Mouse (Mus musculus) midbrain, embryonic 14.5 days (tissue): Measurements from ENCODE around the gene Map2k3. TPM values are rescaled to one million over a fixed set of nuclear protein-coding genes. Genes with fewer than 3 reads are reported as not detected.
A peak's percentile ranks its signal among the peaks of the same experiment; 100 is the strongest.
"Not testable (repeated sequence)": the region's sequence is repeated elsewhere in the genome, so short reads cannot be mapped to it uniquely, and the experiment has no call there.

Source experiments
- ATAC-seq: fragments of 200-750 bp; cut with Nextera tagmentation; 2 replicates; pipeline ENCODE4 v1.8.0; 2017; ENCODE audit warnings: moderate number of reproducible peaks, moderate library complexity; ENCODE audit not compliant: low FRiP score, low TSS enrichment
- DNase-seq: peaks from one replicate; pipeline ENCODE4 v3.0.0-alpha.2; 2015
- H3K27ac ChIP-seq: fragments of 300-500 bp; sonication (generic); replicated peaks from 2 replicates; pipeline ENCODE4 v1.5.1; 2014; ENCODE audit warnings: mild to moderate bottlenecking, low read depth, low read length, moderate library complexity
- H3K27me3 ChIP-seq: fragments of 300-500 bp; sonication (generic); 2 replicates; pipeline ENCODE4 v1.6.1; 2014; ENCODE audit warnings: low read length, control low read depth, mixed read lengths; ENCODE audit not compliant: control insufficient read depth, insufficient read depth
- H3K36me3 ChIP-seq: fragments of 300-500 bp; sonication (generic); 2 replicates; pipeline ENCODE4 v1.6.1; 2014; ENCODE audit warnings: low read length, control low read depth; ENCODE audit not compliant: control insufficient read depth, insufficient read depth
- H3K4me1 ChIP-seq: fragments of 300-500 bp; sonication (generic); 2 replicates; pipeline ENCODE4 v1.6.1; 2014; ENCODE audit warnings: mild to moderate bottlenecking, antibody characterized with exemption, low read length, control low read depth; ENCODE audit not compliant: control insufficient read depth, insufficient read depth
- H3K4me2 ChIP-seq: fragments of 300-500 bp; sonication (generic); 2 replicates; pipeline ENCODE4 v1.6.1; 2014; ENCODE audit warnings: mild to moderate bottlenecking, low read length, moderate library complexity
- H3K4me3 ChIP-seq: fragments of 300-500 bp; sonication (generic); replicated peaks from 2 replicates; pipeline ENCODE4 v1.5.1; 2014; ENCODE audit warnings: low read depth, low read length
- H3K9ac ChIP-seq: fragments of 300-500 bp; sonication (generic); replicated peaks from 2 replicates; pipeline ENCODE4 v1.6.1; 2014; ENCODE audit warnings: mild to moderate bottlenecking, low read length, moderate library complexity
- H3K9me3 ChIP-seq: fragments of 300-500 bp; sonication (generic); 2 replicates; pipeline ENCODE4 v1.6.1; 2016; ENCODE audit warnings: low read length, control low read depth, mixed read lengths; ENCODE audit not compliant: control insufficient read depth
- WGBS: fragments of 180-500 bp; shearing (Covaris S2); extraction: QIAGEN DNeasy Blood & Tissue Kit; methylation state at CpG from one replicate; pipeline ENCODE4 v1.1.7; 2014; 5-methylcytosine and 5-hydroxymethylcytosine counted together
- polyA plus RNA-seq: library from polyadenylated mRNA; unstranded; fragments of >200 nt; fragmentation: Nextera tagmentation; extraction: Ambion mirVana; gene quantifications from 2 replicates; pipeline ENCODE4 v1.2.1, GENCODE M21; 2014

The Map2k3 gene
- 18.5 and 23.2 TPM in 2 replicates for polyA plus RNA-seq

GRCm38 (mm10) chr11:60931869-60932481 lies at the start of gene Map2k3:
Gene Map2k3, plus strand, starts transcription at chr11:60932033.
- H3K4me2 ChIP-seq, result peak within 1 kb of the TSS; percentile 72
- H3K9me3 ChIP-seq, result no peaks in the 10 kb centered on the region
- peaks cover 19% of the 10 kb centered on the region for H3K4me1 ChIP-seq
- H3K36me3 ChIP-seq, result no peaks in the 10 kb centered on the region
- H3K4me3 ChIP-seq, result peak within 1 kb of the TSS; percentile 83
- peak within 1 kb of the TSS; percentile 69 for H3K9ac ChIP-seq
- peak within 1 kb of the TSS; percentile 64 for H3K27ac ChIP-seq
- ATAC-seq (peak; percentile 95), DNase-seq (peak; percentile 97)
- no peaks in the 10 kb centered on the region for H3K27me3 ChIP-seq
- WGBS, result under 1% methylated on average over 59 of the region's 59 CpGs

- H3K4me2 ChIP-seq, result no peak overlapping the region
- H3K4me1 ChIP-seq, result peaks cover 4% of the 10 kb centered on the region
- no peak for ATAC-seq
- H3K27me3 ChIP-seq, result no peaks in the 10 kb centered on the region
- H3K27ac ChIP-seq, result no peak overlapping the region
- H3K4me3 ChIP-seq, result no peak overlapping the region
- no peaks in the 10 kb centered on the region for H3K36me3 ChIP-seq
- WGBS, result 86% methylated on average over 3 of the region's 3 CpGs
- DNase-seq, result no peak
- no peak overlapping the region for H3K9ac ChIP-seq
- H3K9me3 ChIP-seq, result no peaks in the 10 kb centered on the region
Observed at GRCm38 (mm10) chr11:60882386-60882785, 49.4 kb upstream of the Map2k3 start.

GRCm38 (mm10) chr11:60886986-60887385 lies 44.8 kb upstream of the Map2k3 start:
- not testable (repeated sequence) for DNase-seq

GRCm38 (mm10) chr11:60889861-60890260 lies 42.0 kb upstream of the Map2k3 start:
- no peak for ATAC-seq
- Histone ChIP-seq H3K4me2 (no peak overlapping the region), H3K36me3 (no peaks in the 10 kb centered on the region), H3K4me3 (no peak overlapping the region), H3K27ac (no peak overlapping the region), H3K4me1 (no peaks in the 10 kb centered on the region), H3K9me3 (no peaks in the 10 kb centered on the region), H3K27me3 (no peaks in the 10 kb centered on the region), H3K9ac (no peak overlapping the region)
- DNase-seq, result no peak
- WGBS, result 70% methylated on average over 2 of the region's 2 CpGs

More at GRCm38 (mm10) chr11:60886986-60887385, 44.8 kb upstream of the Map2k3 start:
- WGBS, result 83% methylated on average over 2 of the region's 3 CpGs
- H3K9ac ChIP-seq, H3K27me3 ChIP-seq, ATAC-seq, H3K4me3 ChIP-seq, H3K9me3 ChIP-seq, H3K27ac ChIP-seq, H3K4me1 ChIP-seq, H3K36me3 ChIP-seq, H3K4me2 ChIP-seq: not testable (repeated sequence)

GRCm38 (mm10) chr11:60890286-60890685 lies 41.5 kb upstream of the Map2k3 start:
- Histone ChIP-seq H3K36me3 (no peaks in the 10 kb centered on the region), H3K4me3 (no peak overlapping the region), H3K27ac (no peak overlapping the region), H3K9me3 (no peaks in the 10 kb centered on the region), H3K4me2 (no peak overlapping the region), H3K4me1 (no peaks in the 10 kb centered on the region), H3K27me3 (no peaks in the 10 kb centered on the region), H3K9ac (no peak overlapping the region)
- DNase-seq (no peak), ATAC-seq (no peak)
- WGBS, result 78% methylated on average over 6 of the region's 6 CpGs

- no peak for DNase-seq
- Histone ChIP-seq H3K27ac (no peak overlapping the region), H3K9ac (no peak overlapping the region), H3K4me2 (no peak overlapping the region), H3K27me3 (no peaks in the 10 kb centered on the region), H3K4me3 (no peak overlapping the region), H3K36me3 (no peaks in the 10 kb centered on the region), H3K9me3 (no peaks in the 10 kb centered on the region), H3K4me1 (no peaks in the 10 kb centered on the region)
- ATAC-seq, result no peak
- WGBS, result 55% methylated on average over 3 of the region's 3 CpGs
Observed at GRCm38 (mm10) chr11:60890744-60891143, 41.1 kb upstream of the Map2k3 start.

- Histone ChIP-seq H3K9me3 (no peaks in the 10 kb centered on the region), H3K4me2 (no peak overlapping the region), H3K27me3 (no peaks in the 10 kb centered on the region), H3K36me3 (no peaks in the 10 kb centered on the region), H3K27ac (no peak overlapping the region), H3K9ac (no peak overlapping the region), H3K4me3 (no peak overlapping the region), H3K4me1 (no peaks in the 10 kb centered on the region)
- DNase-seq, result no peak
- no peak for ATAC-seq
- 42% methylated on average over 4 of the region's 4 CpGs for WGBS
Observed at GRCm38 (mm10) chr11:60895915-60896314, 35.9 kb upstream of the Map2k3 start.

- Histone ChIP-seq H3K4me3 (no peak overlapping the region), H3K27ac (no peak overlapping the region), H3K9me3 (no peaks in the 10 kb centered on the region), H3K27me3 (no peaks in the 10 kb centered on the region), H3K4me2 (no peak overlapping the region), H3K4me1 (no peaks in the 10 kb centered on the region), H3K36me3 (peaks cover 41% of the 10 kb centered on the region), H3K9ac (no peak overlapping the region)
- ATAC-seq, result no peak
- DNase-seq, result no peak
- 94% methylated on average over 7 of the region's 7 CpGs for WGBS
Observed at GRCm38 (mm10) chr11:60902001-60902400, 29.8 kb upstream of the Map2k3 start.

GRCm38 (mm10) chr11:60902486-60902885 lies 29.3 kb upstream of the Map2k3 start:
- no peaks in the 10 kb centered on the region for H3K4me1 ChIP-seq
- no peak overlapping the region for H3K4me3 ChIP-seq
- no peaks in the 10 kb centered on the region for H3K9me3 ChIP-seq
- H3K9ac ChIP-seq, result no peak overlapping the region
- no peaks in the 10 kb centered on the region for H3K27me3 ChIP-seq
- 89% methylated on average over 4 of the region's 4 CpGs for WGBS
- no peak overlapping the region for H3K4me2 ChIP-seq
- peaks cover 41% of the 10 kb centered on the region for H3K36me3 ChIP-seq
- no peak overlapping the region for H3K27ac ChIP-seq
- DNase-seq (no peak), ATAC-seq (no peak)
